Mouse (Mus musculus): Measurements from ENCODE around the gene Cdca3.

The Cdca3 gene

GRCm38 (mm10) chr6:124831649-124832048 is 2.3 kb downstream of the Cdca3 start:
- DNase-seq (ENCODE audit: low spot score in 2 of 2) = no peak

- no peak for DNase-seq (ENCODE audit: low spot score in 2 of 2)
Observed at GRCm38 (mm10) chr6:124834512-124835081, 5.2 kb downstream of the Cdca3 start.

GRCm38 (mm10) chr6:124835531-124835930 is 6.2 kb downstream of the Cdca3 start:
- DNase-seq (ENCODE audit: low spot score in 2 of 2) = no peak

DNA sequence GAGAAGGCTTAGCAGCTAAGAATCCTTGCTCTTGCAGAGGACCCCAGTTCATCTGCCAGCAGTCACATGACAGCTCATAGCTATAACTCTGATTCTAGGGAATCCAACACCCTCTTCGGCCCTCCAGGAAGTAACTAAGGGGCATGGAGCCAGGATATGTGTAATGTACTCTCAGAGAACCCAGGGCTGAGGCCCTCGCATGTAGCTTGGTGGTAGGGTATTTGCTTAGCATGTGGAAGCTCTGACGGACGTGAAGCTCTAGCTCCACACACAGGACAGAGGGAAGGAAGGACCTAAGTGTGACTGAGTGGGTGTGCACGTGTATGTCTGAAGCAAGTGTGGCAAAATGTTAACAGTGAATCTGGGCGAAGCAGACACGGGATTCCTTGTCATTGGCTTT is 7.1 kb downstream of the Cdca3 start:
- DNase-seq (ENCODE audit: low spot score in 2 of 2) = no peak

DNA sequence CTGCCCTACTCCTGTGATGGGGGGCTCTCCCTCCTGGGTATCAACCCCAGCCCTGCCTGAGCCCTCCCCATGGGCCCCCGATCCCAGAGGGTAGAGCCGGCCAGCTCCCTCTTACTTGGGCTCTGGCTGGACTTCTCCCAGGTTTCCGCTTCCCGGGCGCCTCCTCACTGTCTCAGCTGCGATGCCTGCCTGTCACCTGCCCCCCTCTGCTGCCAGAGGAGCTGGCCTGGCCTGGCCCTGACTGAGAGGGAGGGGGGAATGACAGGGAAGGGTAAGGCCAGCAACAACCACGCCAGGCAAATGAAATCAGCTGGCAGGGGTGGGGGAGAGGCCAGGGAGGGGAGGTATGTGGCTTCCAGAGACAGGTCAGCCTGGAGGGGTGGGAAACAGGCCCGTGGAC is 10.5 kb downstream of the Cdca3 start:
- no peak for DNase-seq (ENCODE audit: low spot score in 2 of 2)

DNA sequence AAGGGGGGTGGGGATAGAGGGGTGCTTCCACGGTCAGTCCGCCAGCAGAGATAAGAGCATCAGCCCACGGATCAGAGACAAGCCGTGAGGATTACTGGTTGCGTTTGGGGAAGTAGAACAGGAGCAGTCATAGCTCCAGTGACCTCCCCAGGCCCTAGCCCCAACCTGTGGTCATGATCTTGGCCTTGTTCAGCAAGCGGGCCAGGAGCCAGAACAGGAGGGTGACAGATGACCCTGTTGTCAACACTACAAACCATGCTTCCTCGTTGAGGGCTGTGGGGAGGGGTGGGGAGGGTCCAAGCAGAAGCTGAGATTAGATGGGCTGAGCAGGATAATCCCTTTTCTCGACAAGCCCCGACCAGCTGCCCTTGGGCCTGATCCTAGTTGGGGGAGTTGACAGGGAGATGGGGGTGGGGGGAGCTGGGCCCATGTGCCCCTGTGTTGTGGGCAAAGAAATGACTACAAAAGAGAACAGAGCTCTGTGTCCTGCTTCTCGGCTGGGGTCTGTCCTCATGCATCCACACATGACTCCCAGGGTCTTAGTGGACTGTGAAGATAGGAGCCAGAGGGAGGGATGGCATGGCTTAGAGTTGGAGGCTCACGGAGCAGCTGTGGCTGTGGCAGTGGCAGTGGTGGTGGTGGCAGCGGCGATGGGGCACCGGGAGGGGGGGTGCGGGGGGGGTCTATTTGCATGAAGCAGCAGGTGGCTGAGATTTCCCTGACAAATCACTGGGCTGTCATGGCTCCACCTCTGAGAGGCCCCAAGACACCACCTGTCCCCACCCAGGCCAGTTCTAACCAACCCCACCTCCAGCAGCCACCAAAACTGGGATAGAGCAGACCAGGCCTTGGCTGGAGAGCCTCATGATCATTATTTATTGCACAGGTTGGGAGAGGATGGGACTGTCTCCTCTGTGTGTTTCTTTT is 11.2 kb downstream of the Cdca3 start, which contains the start of gene Gnb3:
Gene Gnb3 (minus strand): TSS at position 35 of the 927 bp plus-strand sequence.
- no peak for DNase-seq (ENCODE audit: low spot score in 2 of 2)

DNA sequence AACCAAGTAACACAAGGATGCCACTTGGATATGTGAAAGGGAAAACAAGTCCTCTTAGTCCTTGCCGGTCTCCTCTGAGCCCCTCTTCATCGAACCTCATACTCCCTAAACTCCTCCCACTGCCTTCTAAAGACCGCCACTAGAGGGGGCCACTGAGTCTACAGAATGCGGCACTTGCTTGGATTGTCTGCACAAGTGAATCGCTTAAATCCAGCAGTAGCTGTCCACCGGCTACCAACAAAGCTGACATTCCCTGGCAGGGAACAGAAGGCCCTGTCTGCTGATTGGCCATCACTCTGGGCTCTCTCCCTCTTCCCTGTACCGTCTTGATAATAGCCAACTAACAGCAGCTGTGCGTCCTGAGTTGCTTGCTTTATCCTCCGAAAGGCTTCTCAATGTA is 18.0 kb downstream of the Cdca3 start:
- peak; percentile 89 to 97 for DNase-seq (ENCODE audit: low spot score in 2 of 2)

GRCm38 (mm10) chr6:124850535-124850934 is 21.2 kb downstream of the Cdca3 start:
- no peak for DNase-seq (ENCODE audit: low spot score in 2 of 2)

DNA sequence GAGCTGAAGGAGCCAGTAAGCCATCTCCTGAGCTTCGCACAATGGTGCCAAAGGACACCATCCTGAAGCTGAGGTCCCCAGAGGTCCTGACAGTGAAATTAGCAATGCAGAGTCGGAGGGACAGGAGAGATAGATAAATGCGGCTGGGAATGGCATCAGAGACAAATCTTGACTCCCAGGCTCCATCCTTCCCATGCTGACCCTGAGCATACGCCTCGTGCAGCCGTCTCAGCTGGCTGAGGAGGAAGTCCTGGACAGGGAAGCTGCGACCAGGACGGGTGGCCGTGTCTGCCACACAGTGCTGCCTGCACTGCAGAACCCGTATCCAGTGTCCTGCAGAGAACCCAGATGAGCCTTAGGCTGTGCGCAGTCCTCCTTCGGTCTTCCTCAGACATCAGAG is 25.3 kb downstream of the Cdca3 start:
- DNase-seq (ENCODE audit: low spot score in 2 of 2) = no peak

DNA sequence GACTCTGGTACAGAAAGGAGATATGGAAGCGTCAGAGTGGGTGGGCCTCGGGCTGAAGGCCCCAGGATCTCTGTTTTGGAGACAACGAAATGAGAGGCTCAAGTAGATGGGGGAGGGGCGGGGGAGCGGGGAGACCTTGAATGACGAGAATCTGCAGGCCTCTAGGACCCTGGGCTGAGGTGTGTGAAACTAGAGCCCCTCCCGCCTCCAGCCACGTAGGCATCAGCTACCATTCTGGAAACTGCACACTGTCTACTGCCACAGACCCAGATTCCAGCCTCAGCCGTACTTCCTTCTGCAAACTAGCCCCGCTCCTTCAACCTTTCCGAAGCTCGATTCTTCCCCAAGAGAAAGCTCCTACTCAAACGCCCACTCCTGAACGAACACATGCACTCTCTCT is 27.0 kb downstream of the Cdca3 start:
- DNase-seq (ENCODE audit: low spot score in 2 of 2) = no peak

- DNase-seq (ENCODE audit: low spot score in 2 of 2) = peak; percentile 76 to 79
Observed at GRCm38 (mm10) chr6:124856916-124857839, 27.8 kb downstream of the Cdca3 start, which contains the start of gene P3h3. TSS of gene P3h3 (minus strand) at chr6:124857752.

DNA sequence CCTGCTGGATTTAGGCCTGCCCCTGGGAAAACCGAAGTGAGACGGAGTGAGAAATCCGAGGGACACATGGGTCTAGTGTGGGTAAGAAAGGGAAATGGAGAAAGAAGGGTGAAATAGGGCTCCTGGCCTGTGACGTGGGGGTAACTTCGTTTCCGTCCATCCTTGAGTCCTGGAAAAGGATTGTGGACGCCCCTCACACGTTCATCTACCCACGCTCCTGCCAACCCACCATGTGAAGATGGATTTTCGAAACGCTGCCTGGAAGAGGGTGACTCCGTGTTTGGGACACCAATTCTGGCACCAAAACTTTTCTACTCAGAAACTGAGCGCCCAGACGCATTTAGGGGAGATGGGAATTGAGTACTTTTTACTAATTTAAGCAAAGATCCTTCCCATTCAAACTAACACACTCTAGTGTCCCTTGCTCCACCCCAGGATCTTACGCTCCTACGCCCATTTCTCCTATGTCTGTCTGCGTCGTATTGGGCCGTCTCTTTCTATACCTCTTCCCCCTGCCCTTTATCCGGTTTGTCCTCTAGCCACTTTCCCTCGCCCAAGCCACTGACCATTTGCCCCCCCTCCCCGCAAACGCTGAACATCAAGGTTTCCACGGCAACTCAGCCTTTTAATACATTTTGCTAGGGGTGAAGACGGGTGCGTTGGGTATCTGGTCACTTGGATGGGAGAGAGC is 28.6 kb downstream of the Cdca3 start:
- DNase-seq (ENCODE audit: low spot score in 2 of 2) = no peak

- no peak for DNase-seq (ENCODE audit: low spot score in 2 of 2)
Observed at GRCm38 (mm10) chr6:124858561-124859318, 29.4 kb downstream of the Cdca3 start.

- peak; percentile 82 to 94 for DNase-seq (ENCODE audit: low spot score in 2 of 2)
Observed at GRCm38 (mm10) chr6:124859725-124860124, 30.4 kb downstream of the Cdca3 start.

DNA sequence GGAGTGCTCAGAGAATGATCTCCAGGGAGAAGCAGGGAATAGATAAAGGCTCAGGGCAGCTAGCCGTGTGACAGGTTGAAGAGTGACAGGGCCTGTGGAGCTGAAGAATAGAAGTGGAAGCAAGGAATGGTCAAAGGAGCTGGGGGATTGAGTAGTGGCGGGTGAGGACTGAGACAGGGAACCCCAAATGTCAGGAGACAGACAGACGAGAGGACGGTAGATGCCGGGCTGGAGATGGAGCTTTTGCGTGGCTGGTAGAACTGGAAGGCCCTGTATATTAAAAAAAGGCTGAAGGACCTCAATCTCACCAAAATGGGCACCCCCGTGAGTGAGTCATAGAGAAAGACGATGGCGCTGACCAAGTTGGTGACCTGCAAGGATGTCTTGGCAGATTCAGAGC is 31.2 kb downstream of the Cdca3 start:
- no peak for DNase-seq (ENCODE audit: low spot score in 2 of 2)

- no peak for DNase-seq (ENCODE audit: low spot score in 2 of 2)
Observed at GRCm38 (mm10) chr6:124861266-124861665, 31.9 kb downstream of the Cdca3 start.

GRCm38 (mm10) chr6:124861802-124862201 is 32.5 kb downstream of the Cdca3 start:
- DNase-seq (ENCODE audit: low spot score in 2 of 2) = no peak

- DNase-seq (ENCODE audit: low spot score in 2 of 2) = no peak
Observed at GRCm38 (mm10) chr6:124862406-124863124, 33.2 kb downstream of the Cdca3 start.

GRCm38 (mm10) chr6:124863125-124863657 is 33.8 kb downstream of the Cdca3 start:
- peak; percentile 78 to 83 for DNase-seq (ENCODE audit: low spot score in 2 of 2)

All from thymus, postnatal 10 days (tissue).